Mouse (Mus musculus): ENCODE measurements around the gene Dgke.
"Not testable (repeated sequence)": the region's sequence is repeated elsewhere in the genome, so short reads cannot be mapped to it uniquely, and the experiment has no call there.

Gene Dgke

DNA sequence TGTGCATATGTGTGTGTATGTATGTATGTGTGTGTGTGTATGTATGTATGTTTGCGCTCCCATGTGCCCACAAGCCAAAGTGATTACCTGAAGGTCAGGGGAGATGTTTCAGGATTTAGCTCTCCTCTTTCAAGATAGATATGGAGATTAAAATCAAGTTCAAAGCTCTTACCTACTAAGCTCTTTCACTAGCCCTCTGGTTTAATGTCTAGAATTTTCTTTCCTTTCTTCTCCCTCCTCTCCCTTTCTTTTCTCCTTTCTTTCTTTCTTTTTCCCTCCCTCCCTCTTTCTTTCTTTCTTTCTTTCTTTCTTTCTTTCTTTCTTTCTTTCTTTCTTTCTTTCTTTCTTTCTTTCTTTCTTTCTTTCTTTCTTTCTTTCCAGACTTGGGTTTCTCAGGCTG, at the start of gene Dgke:
TSS of gene Dgke (minus strand) at position 101 of the 400 bp plus-strand sequence.
- DNase-seq (ENCODE audit: inconsistent age in 2 of 2, low spot score in 1 of 2), result no peak

DNA sequence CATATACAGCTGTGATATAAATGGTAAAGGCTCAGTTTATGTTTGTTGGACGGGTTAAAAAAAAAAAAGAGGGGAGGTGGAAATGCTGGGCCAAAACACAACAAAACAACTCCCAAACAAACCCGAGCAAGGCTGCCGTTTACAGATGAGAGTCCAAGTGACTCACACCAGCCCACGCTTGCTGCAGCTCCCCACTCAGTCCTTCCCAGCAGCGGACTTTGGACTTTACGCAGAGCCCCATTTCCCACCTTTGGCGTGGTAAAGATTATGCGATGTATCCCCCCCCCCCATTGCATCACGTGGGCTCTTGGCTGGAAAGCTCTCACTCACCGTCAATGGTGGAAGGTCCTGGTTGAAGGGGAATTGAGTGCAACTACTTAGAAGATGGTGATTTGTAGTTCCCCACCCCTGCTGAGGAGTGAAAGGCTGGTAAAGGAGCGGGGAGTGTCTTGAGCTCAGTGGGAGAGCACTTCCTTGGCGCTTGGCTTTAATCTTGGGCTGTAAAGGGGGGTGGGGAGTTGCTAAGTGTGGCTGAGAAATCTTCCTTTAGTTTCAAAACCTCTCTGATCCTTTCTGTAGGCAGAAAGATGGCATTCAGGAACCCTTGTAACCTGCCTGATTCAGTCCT, 40.6 kb upstream of the Dgke start:
- DNase-seq (ENCODE audit: inconsistent age in 2 of 2, low spot score in 1 of 2), result no peak

DNA sequence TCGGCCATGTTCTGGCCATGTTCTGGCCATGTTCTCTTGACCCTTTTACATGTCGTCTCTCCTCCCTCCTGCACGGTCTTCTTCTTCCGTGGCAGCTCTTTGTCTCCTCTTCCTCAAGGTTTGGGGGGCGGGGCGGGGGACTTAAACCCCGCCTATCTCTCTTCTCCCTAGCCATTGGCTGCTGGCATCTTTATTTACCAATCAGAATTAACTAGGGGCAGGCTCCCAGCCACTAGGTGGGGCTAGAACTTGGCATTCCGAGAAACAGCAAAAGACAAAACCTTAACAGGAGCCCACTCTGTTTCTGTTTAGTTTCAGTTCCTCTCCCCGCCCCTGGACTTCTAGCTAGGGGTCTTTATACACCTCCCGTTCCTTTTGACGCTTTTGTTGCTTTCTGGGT, 39.2 kb upstream of the Dgke start:
- DNase-seq (ENCODE audit: inconsistent age in 2 of 2, low spot score in 1 of 2), result no peak

DNA sequence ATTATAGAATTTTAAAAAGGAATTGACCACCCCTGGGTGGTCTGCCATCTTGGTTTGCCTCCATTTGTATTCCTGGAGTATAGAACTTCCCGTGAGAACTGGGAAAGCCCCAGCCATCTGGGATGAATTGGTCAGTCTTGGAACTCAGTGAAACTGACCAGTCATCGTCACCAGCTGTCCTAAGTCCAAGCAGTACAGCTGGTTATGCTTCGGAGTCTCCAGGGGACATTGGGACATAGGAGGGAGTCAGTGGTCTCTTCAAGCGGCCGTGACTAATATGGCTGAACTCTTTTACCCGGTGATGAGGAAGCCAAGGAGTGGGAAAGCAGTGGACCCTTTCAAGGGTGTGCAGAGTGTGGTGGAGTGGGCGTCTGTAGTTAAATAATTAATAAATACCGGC, 38.6 kb upstream of the Dgke start:
- no peak for DNase-seq (ENCODE audit: inconsistent age in 2 of 2, low spot score in 1 of 2)

DNA sequence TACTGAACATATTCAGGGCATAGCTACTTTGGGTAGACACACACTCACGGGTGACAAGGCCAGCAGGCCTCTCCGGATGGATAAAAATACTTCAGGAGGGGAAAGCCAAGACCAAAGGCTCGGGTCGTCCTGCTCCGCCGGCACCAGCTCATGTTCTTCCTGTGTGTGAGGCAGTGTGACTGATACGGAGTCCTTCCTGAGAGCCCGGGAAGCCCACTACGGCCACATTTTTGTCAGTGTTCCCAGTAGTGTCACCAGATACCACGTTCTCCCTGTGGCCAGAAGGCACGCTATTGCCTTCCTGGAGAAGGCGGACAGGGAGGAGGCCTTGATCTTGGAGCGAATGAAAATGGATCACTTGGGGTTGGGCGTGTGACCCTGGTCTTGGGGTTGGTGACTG, 36.5 kb upstream of the Dgke start:
- DNase-seq (ENCODE audit: inconsistent age in 2 of 2, low spot score in 1 of 2), result peak; percentile 41 to 61

DNA sequence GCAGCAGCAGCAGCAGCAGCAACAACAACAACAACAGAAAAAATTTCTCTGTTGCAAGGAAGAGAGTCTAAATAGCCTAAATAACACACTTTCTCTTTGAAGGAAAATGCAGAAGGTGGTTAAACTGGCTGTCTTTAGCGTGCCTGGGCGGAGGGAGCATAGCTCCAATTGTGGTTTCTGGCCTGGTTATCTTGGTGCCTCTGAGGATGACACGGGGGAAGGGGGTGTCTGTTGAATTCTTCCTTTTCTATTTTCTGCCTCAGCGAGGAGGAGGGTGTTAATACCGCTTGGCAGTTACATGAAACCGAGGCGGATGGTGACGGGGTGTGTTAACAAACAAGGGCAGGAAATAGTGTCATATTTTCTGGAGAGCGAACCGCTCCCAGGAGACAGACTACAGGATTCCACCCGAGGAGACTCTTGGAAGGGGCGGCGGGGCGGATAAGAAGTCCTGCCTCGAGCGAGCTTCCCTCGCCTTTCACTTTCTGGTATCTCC, 34.2 kb upstream of the Dgke start:
- DNase-seq (ENCODE audit: inconsistent age in 2 of 2, low spot score in 1 of 2), result peak; percentile 54 to 84

DNA sequence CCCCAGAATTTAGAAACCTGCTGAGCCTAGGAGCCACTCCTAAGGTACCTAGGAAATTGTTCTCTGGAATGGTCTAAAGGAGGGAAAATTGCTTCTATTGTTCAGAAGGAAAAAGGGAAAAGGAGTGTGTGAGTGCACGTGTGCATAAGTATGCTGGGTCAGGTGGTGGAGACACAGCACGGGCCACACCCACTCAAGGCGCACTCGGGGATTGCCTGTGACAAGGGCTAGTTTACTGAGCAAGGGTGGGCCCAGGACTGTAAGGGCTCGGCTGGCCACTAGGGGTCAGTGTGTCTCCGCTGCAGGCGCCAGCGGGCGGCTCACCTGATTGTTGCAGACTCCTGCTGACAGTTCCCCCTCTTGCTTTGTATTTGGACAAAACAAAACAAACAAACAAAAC, 33.8 kb upstream of the Dgke start:
- peak; percentile 89 to 96 for DNase-seq (ENCODE audit: inconsistent age in 2 of 2, low spot score in 1 of 2)

DNA sequence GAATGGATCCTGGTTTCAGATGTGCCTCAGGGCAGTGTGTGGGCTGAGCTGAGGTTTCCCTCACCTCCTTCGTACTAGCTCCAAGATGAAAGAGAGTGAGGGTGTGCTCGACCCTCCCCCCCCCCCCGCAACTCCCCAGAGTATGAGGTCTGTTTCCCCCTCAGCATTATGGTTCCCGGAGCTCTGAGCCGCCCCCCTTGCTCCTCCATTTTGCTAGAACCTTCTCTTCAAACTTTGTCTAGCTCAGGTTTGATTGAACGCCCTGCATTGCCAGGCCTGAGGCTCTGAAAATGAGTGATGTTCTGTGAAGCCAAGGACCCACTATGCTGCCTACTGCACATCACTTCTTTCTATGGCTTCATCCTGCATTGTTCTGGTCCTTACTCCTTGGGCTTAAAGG, 32.3 kb upstream of the Dgke start:
- DNase-seq (ENCODE audit: inconsistent age in 2 of 2, low spot score in 1 of 2), result no peak

DNA sequence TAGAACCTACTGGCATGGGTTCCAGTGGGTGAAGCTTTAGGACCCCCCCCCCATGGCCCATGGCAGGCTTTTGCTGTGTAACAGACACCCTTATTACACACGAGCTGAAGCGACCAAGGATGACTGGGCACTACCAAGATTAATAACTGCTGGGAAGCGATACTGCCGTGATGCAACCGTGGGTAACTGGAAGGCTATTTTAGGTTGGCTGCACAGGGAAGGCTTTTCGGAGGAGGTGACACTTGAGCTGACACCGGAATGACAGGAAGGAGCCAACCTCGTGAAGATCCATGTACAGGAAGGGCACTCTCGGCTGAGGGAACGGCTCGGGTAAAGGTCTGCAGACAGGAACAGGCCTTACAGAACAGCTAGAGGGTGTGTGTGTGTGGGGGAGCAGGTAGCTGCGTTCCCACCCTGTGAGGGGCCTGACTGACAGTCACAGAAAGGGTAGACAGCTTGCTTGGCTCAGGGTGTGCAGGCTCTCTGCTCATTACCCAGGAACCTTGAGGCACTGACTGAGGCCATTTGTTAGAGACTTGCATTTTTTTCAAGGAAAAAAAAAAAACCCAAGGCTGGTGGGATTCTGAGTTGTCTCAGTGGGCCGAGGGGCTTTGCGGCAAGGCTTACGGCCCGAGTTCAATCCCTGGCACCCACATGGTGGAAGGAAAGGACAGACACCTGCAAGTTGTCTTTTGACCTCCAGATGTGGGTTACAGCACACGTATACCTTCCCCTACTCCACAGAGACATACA, 31.6 kb upstream of the Dgke start:
- DNase-seq (ENCODE audit: inconsistent age in 2 of 2, low spot score in 1 of 2), result peak in 1 of 2 experiments; percentile 63

DNA sequence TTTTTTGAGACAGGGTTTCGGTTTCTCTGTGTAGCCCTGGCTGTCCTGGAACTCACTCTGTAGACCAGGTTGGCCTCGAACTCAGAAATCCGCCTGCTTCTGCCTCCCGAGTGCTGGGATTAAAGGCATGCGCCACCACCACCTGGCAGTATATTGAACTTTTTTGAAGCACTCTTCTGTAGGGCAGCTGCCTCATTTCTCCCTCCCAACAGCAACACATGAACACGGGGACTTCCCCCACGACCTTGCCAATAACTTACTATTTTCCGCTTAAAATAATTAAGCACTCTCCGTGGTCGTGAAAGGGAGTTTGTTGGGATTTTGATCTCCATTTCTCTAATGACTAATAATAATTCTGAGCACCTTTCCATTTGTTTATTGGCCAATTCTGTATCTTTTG, 30.6 kb upstream of the Dgke start:
- DNase-seq (ENCODE audit: inconsistent age in 2 of 2, low spot score in 1 of 2), result not testable (repeated sequence)

DNA sequence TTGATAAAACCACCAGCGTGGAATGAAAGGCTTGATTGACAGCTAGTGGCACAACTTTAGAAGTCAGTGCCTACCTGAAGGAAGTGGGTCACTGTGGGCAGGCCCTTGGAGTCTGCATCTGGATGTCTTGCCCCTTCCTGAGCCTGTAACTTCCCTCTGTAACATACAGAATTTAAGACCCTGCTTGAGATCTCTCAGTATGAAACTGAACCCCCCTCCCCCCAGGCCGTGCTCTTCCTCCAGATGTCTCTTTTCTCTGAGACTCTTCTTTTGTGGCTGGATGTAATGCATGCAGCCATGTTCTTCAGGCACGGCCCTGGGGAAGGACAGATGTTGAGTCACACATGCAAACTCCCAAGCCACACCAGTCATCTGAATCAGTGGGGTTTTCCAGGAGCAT, 28.7 kb upstream of the Dgke start:
- DNase-seq (ENCODE audit: inconsistent age in 2 of 2, low spot score in 1 of 2), result peak in 1 of 2 experiments; percentile 47

DNA sequence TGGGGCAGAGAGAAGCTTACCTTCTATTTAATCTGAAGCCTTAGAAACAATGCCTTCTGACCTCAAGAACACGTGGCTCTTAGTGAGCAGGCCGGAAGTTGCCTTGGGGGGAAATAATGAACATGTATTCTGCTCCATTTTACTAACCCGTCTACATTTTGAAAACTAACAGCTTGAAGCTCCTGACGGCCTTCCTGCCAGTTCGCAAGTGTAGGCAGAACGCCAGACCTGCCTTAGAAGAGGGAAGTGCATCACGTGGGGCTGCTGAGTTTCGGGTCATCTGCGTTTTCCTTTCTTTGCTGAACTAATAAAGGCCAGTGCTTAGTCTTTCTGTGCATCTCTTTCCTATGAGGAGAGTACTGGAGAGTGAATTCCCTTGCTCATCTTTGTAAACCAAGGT, 26.1 kb upstream of the Dgke start:
- peak; percentile 28 to 66 for DNase-seq (ENCODE audit: inconsistent age in 2 of 2, low spot score in 1 of 2)

DNA sequence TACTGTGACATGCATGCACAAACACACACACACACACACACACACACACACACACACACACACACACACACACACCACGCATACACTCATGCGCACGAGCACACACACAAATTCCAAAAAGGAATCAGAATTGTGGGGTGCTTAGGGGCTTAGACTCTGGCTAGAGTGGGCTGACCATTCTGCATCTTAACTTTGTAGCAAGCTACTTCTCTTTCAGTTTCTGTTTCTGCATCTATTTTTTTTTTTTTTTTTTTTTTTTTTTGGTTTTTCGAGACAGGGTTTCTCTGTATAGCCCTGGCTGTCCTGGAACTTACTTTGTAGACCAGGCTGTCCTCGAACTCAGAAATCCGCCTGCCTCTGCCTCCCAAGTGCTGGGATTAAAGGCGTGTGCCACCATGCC, 23.7 kb upstream of the Dgke start:
- not testable (repeated sequence) for DNase-seq (ENCODE audit: inconsistent age in 2 of 2, low spot score in 1 of 2)

DNA sequence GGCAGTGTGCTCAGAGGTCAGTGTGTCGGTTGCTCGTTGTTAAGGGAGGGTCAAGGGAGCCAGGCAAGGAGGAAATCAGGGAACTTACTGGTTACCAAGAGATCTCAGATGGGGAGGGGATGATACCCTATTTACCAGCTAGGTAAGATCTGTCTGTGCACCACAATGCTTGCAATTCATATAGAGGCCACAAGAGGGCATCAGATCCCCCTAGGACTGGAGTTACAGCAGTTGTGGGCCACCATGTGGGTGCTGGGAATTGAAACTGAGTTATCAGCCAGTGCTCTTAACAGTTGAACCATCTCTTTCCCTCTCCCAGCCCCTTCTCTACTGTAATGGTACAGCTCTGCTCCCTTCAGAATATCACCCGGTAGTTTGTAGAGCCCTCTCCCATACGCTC, 22.1 kb upstream of the Dgke start:
- DNase-seq (ENCODE audit: inconsistent age in 2 of 2, low spot score in 1 of 2), result no peak

DNA sequence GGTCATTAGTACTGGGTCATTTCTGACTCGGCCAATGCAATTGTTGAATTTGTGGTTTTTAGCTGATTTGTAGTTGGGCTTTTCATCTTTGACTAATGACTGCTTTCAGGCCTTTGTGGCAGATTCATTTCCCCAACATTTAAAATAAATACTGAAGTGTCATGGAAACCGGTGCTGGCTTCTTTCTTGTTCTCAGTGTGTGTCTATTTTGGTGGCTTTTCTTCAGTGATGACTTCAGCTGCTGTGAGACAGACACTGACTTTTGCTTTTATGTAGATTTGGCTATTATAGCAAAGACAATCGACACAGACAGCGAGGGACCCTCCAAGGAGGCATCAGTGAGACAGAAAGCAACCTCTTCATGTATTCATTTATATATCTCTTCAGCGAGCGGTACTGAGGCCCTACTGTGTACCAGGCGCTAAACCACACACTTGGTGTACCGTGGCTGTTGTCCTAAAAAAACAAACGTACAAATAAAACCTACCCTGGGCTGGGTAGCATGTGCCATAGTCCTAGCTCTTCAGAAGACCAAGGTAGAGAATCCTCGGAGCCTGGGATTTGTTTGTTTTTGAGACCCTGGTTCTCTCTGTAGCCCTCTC, 19.7 kb upstream of the Dgke start:
- no peak for DNase-seq (ENCODE audit: inconsistent age in 2 of 2, low spot score in 1 of 2)

DNA sequence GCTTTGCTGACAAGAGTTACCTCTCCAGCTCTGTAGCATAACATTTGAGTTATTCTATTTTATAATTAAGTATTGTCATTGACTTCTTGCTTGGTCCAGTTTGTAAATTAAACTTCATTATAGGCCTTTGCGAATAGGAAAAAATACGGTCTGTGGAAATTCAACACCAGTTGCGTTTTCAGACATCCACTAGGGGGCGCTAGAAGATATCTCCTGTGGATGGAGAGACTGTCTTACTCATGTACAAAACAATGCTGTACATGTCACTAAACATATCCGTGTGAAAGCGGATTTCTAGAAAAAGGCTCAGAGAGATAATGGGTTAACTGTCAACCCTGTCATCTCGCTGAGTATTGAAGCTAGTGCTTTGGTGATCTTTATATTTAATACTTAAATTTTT, 18.0 kb upstream of the Dgke start:
- DNase-seq (ENCODE audit: inconsistent age in 2 of 2, low spot score in 1 of 2), result peak; percentile 34 to 87

DNA sequence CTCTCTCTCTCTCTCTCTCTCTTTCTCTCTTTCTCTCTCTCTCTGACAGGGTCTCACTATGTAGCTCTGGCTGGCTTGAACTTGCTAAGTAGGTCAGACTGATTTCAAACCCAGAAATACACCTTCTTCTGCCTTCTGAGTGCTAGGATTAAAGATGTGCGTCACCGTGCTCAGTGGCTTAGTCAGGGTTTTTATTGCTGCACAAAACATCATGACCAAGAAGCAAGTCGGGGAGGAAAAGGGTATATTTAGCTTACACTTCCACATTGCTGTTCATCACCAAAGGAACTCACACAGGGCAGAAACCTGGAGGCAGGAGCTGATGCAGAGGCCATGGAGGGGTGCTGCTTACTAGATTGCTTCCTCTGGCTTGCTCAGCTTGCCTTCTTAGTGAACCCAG, 16.0 kb upstream of the Dgke start:
- not testable (repeated sequence) for DNase-seq (ENCODE audit: inconsistent age in 2 of 2, low spot score in 1 of 2)

DNA sequence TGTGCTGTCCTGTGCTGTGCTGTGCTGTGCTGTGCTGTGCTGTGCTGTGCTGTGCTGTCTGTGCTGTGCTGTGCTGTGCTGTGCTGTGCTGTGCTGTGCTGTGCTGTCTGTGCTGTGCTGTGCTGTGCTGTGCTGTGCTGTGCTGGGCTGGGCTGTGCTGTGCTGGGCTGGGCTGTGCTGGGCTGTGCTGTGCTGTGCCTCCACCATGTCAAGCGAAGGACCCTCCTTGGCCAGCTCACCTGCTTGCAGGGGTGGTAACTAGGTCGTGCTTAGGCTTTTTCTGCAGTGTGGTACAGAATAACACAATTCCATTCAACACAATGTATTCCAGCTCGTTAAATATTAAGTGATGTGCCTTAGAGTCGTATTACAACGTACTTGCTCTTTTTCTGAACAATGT, 15.3 kb upstream of the Dgke start:
- DNase-seq (ENCODE audit: inconsistent age in 2 of 2, low spot score in 1 of 2), result not testable (repeated sequence)

DNA sequence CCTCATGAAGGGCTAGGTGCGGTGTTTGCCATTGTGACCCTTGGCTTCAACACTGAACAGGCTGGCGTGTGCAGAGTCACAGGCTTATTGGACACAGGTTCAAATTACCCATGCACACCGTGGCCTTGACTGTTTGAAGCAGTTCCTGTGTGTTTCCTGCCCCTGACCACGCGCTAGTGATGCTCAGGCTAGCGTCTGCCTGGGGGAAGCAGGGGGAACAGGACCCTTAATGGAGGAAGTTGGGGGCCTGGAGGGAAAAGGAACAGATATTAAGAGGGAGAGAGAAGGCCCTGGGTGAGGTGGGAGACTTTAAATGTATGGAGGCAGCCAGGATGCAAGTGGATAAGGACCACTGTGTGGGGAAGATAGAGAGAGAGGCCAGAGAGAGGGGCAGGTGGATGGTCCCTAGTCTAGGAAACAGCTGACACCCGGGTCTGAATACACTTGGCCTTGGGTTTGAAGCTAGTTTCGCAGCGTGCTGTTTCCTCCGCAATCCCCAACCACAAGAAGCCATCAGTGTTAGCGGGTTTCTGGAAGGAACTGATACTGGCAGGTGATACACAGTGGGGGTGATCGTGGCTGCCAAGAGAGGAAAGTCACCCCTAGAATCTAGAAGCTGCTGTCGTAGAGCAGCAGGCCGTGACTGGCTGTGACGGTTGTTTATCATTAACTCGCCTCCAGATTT, 12.5 kb upstream of the Dgke start:
- DNase-seq (ENCODE audit: inconsistent age in 2 of 2, low spot score in 1 of 2), result no peak

DNA sequence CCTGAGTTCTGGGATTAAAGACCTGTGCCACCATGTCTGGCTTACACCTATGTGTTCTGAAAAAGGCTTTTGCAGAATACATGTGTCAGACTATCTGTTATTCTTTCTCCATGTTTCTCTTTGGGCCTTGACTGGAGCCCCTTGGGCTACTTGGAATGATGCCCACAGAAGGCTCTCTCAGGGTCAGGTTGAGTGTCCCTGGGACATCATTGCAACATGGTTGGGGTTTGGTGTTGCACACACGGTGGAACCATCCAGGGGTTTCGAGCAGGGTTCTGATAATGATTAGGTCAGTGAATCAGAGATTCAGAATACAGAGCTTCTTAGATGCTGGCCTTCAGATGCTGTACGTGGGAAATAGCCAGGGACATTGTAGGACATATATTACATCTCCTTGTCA, 11.7 kb upstream of the Dgke start:
- DNase-seq (ENCODE audit: inconsistent age in 2 of 2, low spot score in 1 of 2), result peak in 1 of 2 experiments; percentile 90

DNA sequence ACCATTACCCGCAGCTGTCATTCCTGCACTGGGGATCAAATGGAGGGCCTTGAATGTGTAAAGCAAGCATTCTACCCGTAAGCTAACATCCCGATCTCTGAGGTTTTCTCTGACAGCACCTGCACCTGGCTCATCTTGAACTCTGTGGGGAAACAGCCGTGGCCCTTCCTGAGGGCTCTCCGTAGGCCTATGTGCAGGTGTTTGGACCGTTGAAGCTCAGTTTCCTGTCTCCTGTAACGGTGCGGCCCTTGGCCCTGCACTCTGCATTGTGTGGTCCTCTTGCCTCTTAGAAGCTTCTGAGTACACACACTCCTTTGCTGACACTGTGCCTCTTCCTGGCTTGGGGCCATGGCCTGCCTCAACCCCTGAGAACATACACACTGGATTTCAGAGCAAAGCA, 11.0 kb upstream of the Dgke start:
- peak in 1 of 2 experiments; percentile 66 for DNase-seq (ENCODE audit: inconsistent age in 2 of 2, low spot score in 1 of 2)
